Mouse (Mus musculus) stomach, postnatal 0 days (tissue): ENCODE measurements around the gene Tmem165. TPM values are rescaled to one million over a fixed set of nuclear protein-coding genes. Genes with fewer than 3 reads are reported as not detected.

Experiments used
- ATAC-seq: fragments of 200-750 bp; cut with Nextera tagmentation; 2 replicates; pipeline ENCODE4 v1.8.0; 2017; ENCODE audit not compliant: low FRiP score, low TSS enrichment
- DNase-seq: peaks from one replicate; pipeline ENCODE4 v3.0.0-alpha.2; 2016; ENCODE audit warnings: low spot score
- H3K27ac ChIP-seq: fragments of 300-500 bp; sonication (generic); replicated peaks from 2 replicates; pipeline ENCODE4 v1.5.1; 2014; ENCODE audit warnings: mild to moderate bottlenecking, control low read depth
- H3K27me3 ChIP-seq: fragments of 300-500 bp; sonication (generic); 2 replicates; pipeline ENCODE4 v1.6.1; 2014; ENCODE audit warnings: low read length; ENCODE audit not compliant: control insufficient read depth, insufficient read depth
- H3K36me3 ChIP-seq: fragments of 300-500 bp; sonication (generic); 2 replicates; pipeline ENCODE4 v1.6.1; 2014; ENCODE audit warnings: low read length, mixed read lengths; ENCODE audit not compliant: control insufficient read depth, insufficient read depth
- H3K4me1 ChIP-seq: fragments of 300-500 bp; sonication (generic); replicated peaks from 2 replicates; pipeline ENCODE4 v1.6.1; 2014; ENCODE audit warnings: antibody characterized with exemption; ENCODE audit not compliant: control insufficient read depth, insufficient read depth
- H3K4me2 ChIP-seq: fragments of 300-500 bp; sonication (generic); replicated peaks from 2 replicates; pipeline ENCODE4 v1.6.1; 2014; ENCODE audit warnings: low read depth, mild to moderate bottlenecking, control low read depth, moderate library complexity
- H3K4me3 ChIP-seq: fragments of 300-500 bp; sonication (generic); 2 replicates; pipeline ENCODE4 v1.5.1; 2014; ENCODE audit warnings: low read depth, low read length, control low read depth
- H3K9ac ChIP-seq: fragments of 300-500 bp; sonication (generic); 2 replicates; pipeline ENCODE4 v1.6.1; 2014; ENCODE audit warnings: mild to moderate bottlenecking, low read length, control low read depth, mixed read lengths
- H3K9me3 ChIP-seq: fragments of 300-500 bp; sonication (generic); 2 replicates; pipeline ENCODE4 v1.6.1; 2016; ENCODE audit warnings: low read length; ENCODE audit not compliant: control insufficient read depth
- CTCF ChIP-seq: IDR thresholded peaks from 2 replicates; pipeline ENCODE4 v1.5.1; 2016; ENCODE audit warnings: antibody characterized with exemption, low read depth, mild to moderate bottlenecking, moderate library complexity
- EP300 ChIP-seq: optimal IDR thresholded peaks from 2 replicates; pipeline ENCODE3; 2016; ENCODE audit warnings: antibody characterized with exemption
- WGBS: fragments of 180-500 bp; shearing (Covaris S2); extraction: QIAGEN DNeasy Blood & Tissue Kit; methylation state at CpG from one replicate; pipeline ENCODE4 v1.1.7; 2014; 5-methylcytosine and 5-hydroxymethylcytosine counted together
- polyA plus RNA-seq: library from polyadenylated mRNA; unstranded; fragments of >200 nt; fragmentation: Nextera tagmentation; extraction: Ambion mirVana; gene quantifications from 2 replicates; pipeline ENCODE4 v1.2.1, GENCODE M21; 2015

Tmem165 gene
- polyA plus RNA-seq, 1 experiment from 2014 or later: 72.3 TPM

GRCm38 (mm10) chr5:76176411-76176810, 7.3 kb upstream of the Tmem165 start:
- Histone ChIP-seq H3K4me3 (no peak overlapping the region), H3K27me3 (no peaks in the 10 kb centered on the region), H3K27ac (no peak overlapping the region), H3K4me1 (peaks cover 3% of the 10 kb centered on the region; the same call in 1 of the 2 replicates), H3K9me3 (no peaks in the 10 kb centered on the region), H3K4me2 (no peak overlapping the region), H3K9ac (no peak overlapping the region), H3K36me3 (no peaks in the 10 kb centered on the region)
- no peak for TF ChIP-seq EP300
- no peak for ATAC-seq
- WGBS: 23% methylated on average over 3 of the region's 3 CpGs
- no peak for DNase-seq

- H3K27ac ChIP-seq: 0 out of 2 replicates have a peak overlapping the region, but pooled peaks have one; percentile 13
- no peak overlapping the region for H3K9ac ChIP-seq
- TF ChIP-seq EP300 (no peak), CTCF (no peak)
- WGBS: 58% methylated on average over 11 of the region's 11 CpGs
- no peaks in the 10 kb centered on the region for H3K9me3 ChIP-seq
- no peaks in the 10 kb centered on the region for H3K36me3 ChIP-seq
- DNase-seq: peak; percentile 30
- peaks cover 3% of the 10 kb centered on the region; the same call in 1 of the 2 replicates for H3K4me1 ChIP-seq
- no peak overlapping the region for H3K4me3 ChIP-seq
- ATAC-seq: peak; percentile 72; the same call in 1 of the 2 replicates
- no peak overlapping the region for H3K4me2 ChIP-seq
- H3K27me3 ChIP-seq: no peaks in the 10 kb centered on the region
These were observed 6.8 kb upstream of the Tmem165 start for GRCm38 (mm10) chr5:76176841-76177240.

- H3K9ac ChIP-seq: no peak overlapping the region
- 48% methylated on average over 7 of the region's 7 CpGs for WGBS
- no peak for ATAC-seq
These were observed 6.0 kb upstream of the Tmem165 start for GRCm38 (mm10) chr5:76177664-76178063.

GRCm38 (mm10) chr5:76179171-76179570, 4.5 kb upstream of the Tmem165 start:
- H3K9me3 ChIP-seq: no peaks in the 10 kb centered on the region
- WGBS: 91% methylated on average over 5 of the region's 5 CpGs
- peaks cover 3% of the 10 kb centered on the region; the same call in 1 of the 2 replicates for H3K4me1 ChIP-seq
- no peak for ATAC-seq
- H3K4me3 ChIP-seq: no peak overlapping the region
- no peak overlapping the region for H3K4me2 ChIP-seq
- H3K36me3 ChIP-seq: no peaks in the 10 kb centered on the region
- H3K9ac ChIP-seq: no peak overlapping the region
- no peak overlapping the region for H3K27ac ChIP-seq
- no peak for DNase-seq
- no peaks in the 10 kb centered on the region for H3K27me3 ChIP-seq
- TF ChIP-seq CTCF (no peak), EP300 (no peak)

More at GRCm38 (mm10) chr5:76177664-76178063, 6.0 kb upstream of the Tmem165 start:
- Histone ChIP-seq H3K4me1 (peaks cover 3% of the 10 kb centered on the region; the same call in 1 of the 2 replicates), H3K27ac (no peak overlapping the region), H3K4me3 (no peak overlapping the region), H3K9me3 (no peaks in the 10 kb centered on the region), H3K27me3 (no peaks in the 10 kb centered on the region), H3K36me3 (no peaks in the 10 kb centered on the region), H3K4me2 (no peak overlapping the region)
- TF ChIP-seq EP300 (no peak), CTCF (no peak)
- no peak for DNase-seq

GRCm38 (mm10) chr5:76179791-76180190, 3.9 kb upstream of the Tmem165 start:
- DNase-seq (no peak), ATAC-seq (no peak)
- no peak overlapping the region for H3K27ac ChIP-seq
- H3K4me3 ChIP-seq: no peak overlapping the region
- H3K9ac ChIP-seq: no peak overlapping the region
- no peaks in the 10 kb centered on the region for H3K27me3 ChIP-seq
- no peaks in the 10 kb centered on the region for H3K36me3 ChIP-seq
- TF ChIP-seq EP300: no peak
- no peak for TF ChIP-seq CTCF
- peaks cover 3% of the 10 kb centered on the region; the same call in 1 of the 2 replicates for H3K4me1 ChIP-seq
- no peaks in the 10 kb centered on the region for H3K9me3 ChIP-seq
- WGBS: 87% methylated on average over 5 of the region's 5 CpGs
- H3K4me2 ChIP-seq: no peak overlapping the region

- Histone ChIP-seq H3K9ac (no peak overlapping the region), H3K27ac (no peak overlapping the region), H3K4me1 (peaks cover 3% of the 10 kb centered on the region; the same call in 1 of the 2 replicates), H3K36me3 (no peaks in the 10 kb centered on the region), H3K9me3 (no peaks in the 10 kb centered on the region), H3K4me2 (no peak overlapping the region), H3K4me3 (no peak overlapping the region), H3K27me3 (no peaks in the 10 kb centered on the region)
- TF ChIP-seq CTCF (no peak), EP300 (no peak)
- DNase-seq (no peak), ATAC-seq (no peak)
- 65% methylated on average over 3 of the region's 3 CpGs for WGBS
These were observed 1.4 kb upstream of the Tmem165 start for GRCm38 (mm10) chr5:76182326-76182725.
